Mouse (Mus musculus): ENCODE measurements around the gene Psma7.

Gene Psma7

GRCm38 (mm10) chr2:179998431-179998830 lies 43.8 kb downstream of the Psma7 start:
- DNase-seq, result no peak

- no peak for DNase-seq
Observed at GRCm38 (mm10) chr2:179993071-179993470, 49.2 kb downstream of the Psma7 start.

GRCm38 (mm10) chr2:179989098-179989497 lies 53.1 kb downstream of the Psma7 start:
- no peak for DNase-seq

GRCm38 (mm10) chr2:179986437-179987022 lies 55.7 kb downstream of the Psma7 start:
- no peak for DNase-seq
